Mouse (Mus musculus): Measurements from ENCODE around the gene Siglecg.
A peak's percentile ranks its signal among the peaks of the same experiment; 100 is the strongest.
"Not testable (repeated sequence)": the region's sequence is repeated elsewhere in the genome, so short reads cannot be mapped to it uniquely, and the experiment has no call there.

Gene Siglecg

GRCm38 (mm10) chr7:43408131-43408553 lies at the start of gene Siglecg:
TSS of gene Siglecg (plus strand) at chr7:43408204.
- no peak for DNase-seq

GRCm38 (mm10) chr7:43358556-43358955 lies 49.4 kb upstream of the Siglecg start:
- no peak for DNase-seq

- no peak for DNase-seq
Measured at GRCm38 (mm10) chr7:43361442-43361841, 46.6 kb upstream of the Siglecg start.

GRCm38 (mm10) chr7:43362021-43362420 lies 46.0 kb upstream of the Siglecg start:
- no peak for DNase-seq

- peak; percentile 62 for DNase-seq
Measured at GRCm38 (mm10) chr7:43378226-43378625, 29.8 kb upstream of the Siglecg start.

- peak; percentile 50 for DNase-seq
Measured at GRCm38 (mm10) chr7:43392349-43393121, 15.5 kb upstream of the Siglecg start.

GRCm38 (mm10) chr7:43399501-43399900 lies 8.5 kb upstream of the Siglecg start:
- no peak for DNase-seq

- no peak for DNase-seq
Measured at GRCm38 (mm10) chr7:43402718-43403117, 5.3 kb upstream of the Siglecg start.

GRCm38 (mm10) chr7:43407573-43407972 lies 431 bp upstream of the Siglecg start:
- DNase-seq: no peak

- no peak for DNase-seq
Measured at GRCm38 (mm10) chr7:43409084-43409483, 1.1 kb downstream of the Siglecg start.

- DNase-seq: not testable (repeated sequence)
Measured at GRCm38 (mm10) chr7:43411724-43412123, 3.7 kb downstream of the Siglecg start.

- no peak for DNase-seq
Measured at GRCm38 (mm10) chr7:43417298-43417697, 9.3 kb downstream of the Siglecg start.

GRCm38 (mm10) chr7:43422995-43423617 lies 15.1 kb downstream of the Siglecg start:
- peak; percentile 92 for DNase-seq

- DNase-seq: no peak
Measured at GRCm38 (mm10) chr7:43423991-43424625, 16.1 kb downstream of the Siglecg start.

GRCm38 (mm10) chr7:43427406-43427805 lies 19.4 kb downstream of the Siglecg start, which contains the start of gene Lim2:
TSS of gene Lim2 (plus strand) at chr7:43427670.
- no peak for DNase-seq

GRCm38 (mm10) chr7:43429500-43429899 lies 21.5 kb downstream of the Siglecg start:
- DNase-seq: no peak

GRCm38 (mm10) chr7:43432891-43433290 lies 24.9 kb downstream of the Siglecg start:
- no peak for DNase-seq

- DNase-seq: no peak
Measured at GRCm38 (mm10) chr7:43434676-43435075, 26.7 kb downstream of the Siglecg start.

- no peak for DNase-seq
Measured at GRCm38 (mm10) chr7:43436341-43437255, 28.6 kb downstream of the Siglecg start, which contains the start of gene Nkg7. TSS of gene Nkg7 (plus strand) at chr7:43437073.

GRCm38 (mm10) chr7:43438611-43439010 lies 30.6 kb downstream of the Siglecg start:
- no peak for DNase-seq

GRCm38 (mm10) chr7:43440482-43440881 lies 32.5 kb downstream of the Siglecg start, which contains the start of gene Cldnd2:
TSS of gene Cldnd2 (plus strand) at chr7:43440782.
- DNase-seq: no peak

GRCm38 (mm10) chr7:43441071-43441470 lies 33.1 kb downstream of the Siglecg start:
- DNase-seq: no peak

Data from lung, postnatal 36 days (tissue).